Mouse (Mus musculus) cerebellum, postnatal 25 days (tissue): Measurements from ENCODE around the gene Ift81.
A peak's percentile ranks its signal among the peaks of the same experiment; 100 is the strongest.

Source experiments
- DNase-seq, 2 experiments: peaks; one replicate each; pipeline ENCODE4 v3.0.0; 2021; ENCODE audit warnings: mixed read lengths in 2 of 2

Ift81 gene

GRCm38 (mm10) chr5:122513421-122514126 lies 100.7 kb downstream of the Ift81 start:
- no peak for DNase-seq

- DNase-seq = no peak
Measured at GRCm38 (mm10) chr5:122512011-122512410, 102.3 kb downstream of the Ift81 start.

GRCm38 (mm10) chr5:122511405-122511804 lies 102.9 kb downstream of the Ift81 start:
- peak in 1 of 2 experiments; percentile 38 for DNase-seq

- peak; percentile 77 for DNase-seq
Measured at GRCm38 (mm10) chr5:122510651-122511157, 103.6 kb downstream of the Ift81 start.

- DNase-seq = no peak
Measured at GRCm38 (mm10) chr5:122509608-122510007, 104.7 kb downstream of the Ift81 start.

- DNase-seq = peak; percentile 82 to 83
Measured at GRCm38 (mm10) chr5:122508861-122509306, 105.4 kb downstream of the Ift81 start.

GRCm38 (mm10) chr5:122507396-122507795 lies 106.9 kb downstream of the Ift81 start:
- no peak for DNase-seq

GRCm38 (mm10) chr5:122506462-122506861 lies 107.9 kb downstream of the Ift81 start:
- no peak for DNase-seq

- DNase-seq = no peak
Measured at GRCm38 (mm10) chr5:122505554-122505953, 108.8 kb downstream of the Ift81 start.

GRCm38 (mm10) chr5:122503760-122504119 lies 110.6 kb downstream of the Ift81 start:
- DNase-seq = no peak

- DNase-seq = no peak
Measured at GRCm38 (mm10) chr5:122503015-122503759, 111.1 kb downstream of the Ift81 start.

- DNase-seq = peak; percentile 97
Measured at GRCm38 (mm10) chr5:122502077-122502941, 112.0 kb downstream of the Ift81 start, which contains the start of gene Atp2a2. Atp2a2 (minus strand) TSS chr5:122502225.

- peak; percentile 77 to 80 for DNase-seq
Measured at GRCm38 (mm10) chr5:122501101-122502076, 112.9 kb downstream of the Ift81 start.

GRCm38 (mm10) chr5:122500563-122500962 lies 113.8 kb downstream of the Ift81 start:
- DNase-seq = no peak
